Mouse (Mus musculus): ENCODE data around the gene Hes1. TPM values are rescaled to one million over a fixed set of nuclear protein-coding genes. Genes with fewer than 3 reads are reported as not detected.

The Hes1 gene
- polyA plus RNA-seq, 1 experiment, result not detected

GRCm38 (mm10) chr16:30032326-30032904 lies 31.8 kb upstream of the Hes1 start:
- Histone ChIP-seq H3K4me1 (ENCODE audit: control insufficient read depth, insufficient read depth, low read length) (peaks cover 15% of the 10 kb centered on the region), H3K4me3 (ENCODE audit: insufficient read depth, low read depth, low read length) (no peak overlapping the region), H3K27ac (ENCODE audit: insufficient read depth, low read depth, low read length) (no peak overlapping the region)
- whole genome bisulfite sequencing, result 86% methylated on average over 2 of the region's 2 CpGs
- TF ChIP-seq POLR2A (IDR thresholded peaks at IDR 0.05; ENCODE audit: insufficient read depth, low read depth, low read length) (no peak), CTCF (IDR thresholded peaks at IDR 0.05; ENCODE audit: insufficient read depth, low read depth, low read length) (no peak)

GRCm38 (mm10) chr16:30033390-30033789 lies 30.8 kb upstream of the Hes1 start:
- TF ChIP-seq CTCF (IDR thresholded peaks at IDR 0.05; ENCODE audit: insufficient read depth, low read depth, low read length), result no peak
- 94% methylated on average over 3 of the region's 3 CpGs for WGBS
- no peak overlapping the region for H3K27ac ChIP-seq (ENCODE audit: insufficient read depth, low read depth, low read length)
- H3K4me1 ChIP-seq (ENCODE audit: control insufficient read depth, insufficient read depth, low read length), result peaks cover 17% of the 10 kb centered on the region
- no peak overlapping the region for H3K4me3 ChIP-seq (ENCODE audit: insufficient read depth, low read depth, low read length)

- no peak overlapping the region for H3K27ac ChIP-seq (ENCODE audit: insufficient read depth, low read depth, low read length)
- 74% methylated on average over 4 of the region's 4 CpGs for WGBS
- no peak for TF ChIP-seq CTCF (IDR thresholded peaks at IDR 0.05; ENCODE audit: insufficient read depth, low read depth, low read length)
- TF ChIP-seq POLR2A (IDR thresholded peaks at IDR 0.05; ENCODE audit: insufficient read depth, low read depth, low read length), result no peak
- peaks cover 21% of the 10 kb centered on the region for H3K4me1 ChIP-seq (ENCODE audit: control insufficient read depth, insufficient read depth, low read length)
- H3K4me3 ChIP-seq (ENCODE audit: insufficient read depth, low read depth, low read length), result no peak overlapping the region
These were observed 30.2 kb upstream of the Hes1 start for GRCm38 (mm10) chr16:30034001-30034400.

GRCm38 (mm10) chr16:30034521-30034920 lies 29.7 kb upstream of the Hes1 start:
- no peak for TF ChIP-seq POLR2A (IDR thresholded peaks at IDR 0.05; ENCODE audit: insufficient read depth, low read depth, low read length)
- TF ChIP-seq CTCF (IDR thresholded peaks at IDR 0.05; ENCODE audit: insufficient read depth, low read depth, low read length), result no peak
- Histone ChIP-seq H3K4me3 (ENCODE audit: insufficient read depth, low read depth, low read length) (no peak overlapping the region), H3K27ac (ENCODE audit: insufficient read depth, low read depth, low read length) (no peak overlapping the region), H3K4me1 (ENCODE audit: control insufficient read depth, insufficient read depth, low read length) (peaks cover 24% of the 10 kb centered on the region)
- 75% methylated on average over 6 of the region's 6 CpGs for WGBS

- Histone ChIP-seq H3K4me1 (ENCODE audit: control insufficient read depth, insufficient read depth, low read length) (peaks cover 20% of the 10 kb centered on the region), H3K4me3 (ENCODE audit: insufficient read depth, low read depth, low read length) (no peak overlapping the region), H3K27ac (ENCODE audit: insufficient read depth, low read depth, low read length) (no peak overlapping the region)
- TF ChIP-seq POLR2A (IDR thresholded peaks at IDR 0.05; ENCODE audit: insufficient read depth, low read depth, low read length) (no peak), CTCF (IDR thresholded peaks at IDR 0.05; ENCODE audit: insufficient read depth, low read depth, low read length) (no peak)
- 85% methylated on average over 5 of the region's 5 CpGs for WGBS
These were observed 29.2 kb upstream of the Hes1 start for GRCm38 (mm10) chr16:30034979-30035440.

GRCm38 (mm10) chr16:30036104-30036503 lies 28.1 kb upstream of the Hes1 start:
- H3K4me3 ChIP-seq (ENCODE audit: insufficient read depth, low read depth, low read length), result no peak overlapping the region
- 98% methylated on average over 3 of the region's 3 CpGs for WGBS
- H3K27ac ChIP-seq (ENCODE audit: insufficient read depth, low read depth, low read length), result no peak overlapping the region
- H3K4me1 ChIP-seq (ENCODE audit: control insufficient read depth, insufficient read depth, low read length), result peaks cover 18% of the 10 kb centered on the region
- TF ChIP-seq POLR2A (IDR thresholded peaks at IDR 0.05; ENCODE audit: insufficient read depth, low read depth, low read length) (no peak), CTCF (IDR thresholded peaks at IDR 0.05; ENCODE audit: insufficient read depth, low read depth, low read length) (no peak)

- TF ChIP-seq POLR2A (IDR thresholded peaks at IDR 0.05; ENCODE audit: insufficient read depth, low read depth, low read length) (no peak), CTCF (IDR thresholded peaks at IDR 0.05; ENCODE audit: insufficient read depth, low read depth, low read length) (no peak)
- WGBS, result 32% methylated on average over 15 of the region's 17 CpGs
- Histone ChIP-seq H3K4me1 (ENCODE audit: control insufficient read depth, insufficient read depth, low read length) (peaks cover 17% of the 10 kb centered on the region), H3K27ac (ENCODE audit: insufficient read depth, low read depth, low read length) (no peak overlapping the region), H3K4me3 (ENCODE audit: insufficient read depth, low read depth, low read length) (no peak overlapping the region)
These were observed 25.3 kb upstream of the Hes1 start for GRCm38 (mm10) chr16:30038663-30039593.

- no peak overlapping the region for H3K27ac ChIP-seq (ENCODE audit: insufficient read depth, low read depth, low read length)
- TF ChIP-seq CTCF (IDR thresholded peaks at IDR 0.05; ENCODE audit: insufficient read depth, low read depth, low read length) (no peak), POLR2A (IDR thresholded peaks at IDR 0.05; ENCODE audit: insufficient read depth, low read depth, low read length) (no peak)
- WGBS, result 89% methylated on average over 2 of the region's 2 CpGs
- H3K4me1 ChIP-seq (ENCODE audit: control insufficient read depth, insufficient read depth, low read length), result peaks cover 10% of the 10 kb centered on the region
- no peak overlapping the region for H3K4me3 ChIP-seq (ENCODE audit: insufficient read depth, low read depth, low read length)
These were observed 24.3 kb upstream of the Hes1 start for GRCm38 (mm10) chr16:30039841-30040240.

GRCm38 (mm10) chr16:30042859-30043258 lies 21.3 kb upstream of the Hes1 start:
- H3K4me3 ChIP-seq (ENCODE audit: insufficient read depth, low read depth, low read length), result no peak overlapping the region
- H3K27ac ChIP-seq (ENCODE audit: insufficient read depth, low read depth, low read length), result no peak overlapping the region
- 51% methylated on average over 4 of the region's 4 CpGs for WGBS
- TF ChIP-seq CTCF (IDR thresholded peaks at IDR 0.05; ENCODE audit: insufficient read depth, low read depth, low read length) (no peak), POLR2A (IDR thresholded peaks at IDR 0.05; ENCODE audit: insufficient read depth, low read depth, low read length) (no peak)
- peaks cover 10% of the 10 kb centered on the region for H3K4me1 ChIP-seq (ENCODE audit: control insufficient read depth, insufficient read depth, low read length)
